Mouse (Mus musculus) bone marrow macrophage, adult 2 months (primary cell): ENCODE measurements at regions not wholly inside any gene's neighbourhood (a gene's known extent, or its start where the extent isn't known, plus 50 kb on each side); places are given as distances from the start of the nearest gene placed in this dataset.

Experiments
- CTCF ChIP-seq: IDR thresholded peaks from 2 replicates; pipeline ENCODE4 v1.5.1; 2012; ENCODE audit warnings: low read depth, mild to moderate bottlenecking, low read length, moderate library complexity
- POLR2A ChIP-seq: IDR thresholded peaks from 2 replicates; pipeline ENCODE4 v1.6.1; 2012; ENCODE audit warnings: mild to moderate bottlenecking, low read depth, low read length, borderline replicate concordance

GRCm38 (mm10) chr3:41158314-41158973, 75.6 kb upstream of the Pgrmc2 start:
- no peak for TF ChIP-seq POLR2A
- no peak for TF ChIP-seq CTCF
